Mouse (Mus musculus) Patski (cell line): ENCODE measurements around the gene Mup14. TPM values are rescaled to one million over a fixed set of nuclear protein-coding genes. Genes with fewer than 3 reads are reported as not detected.
"Not testable (repeated sequence)": the region's sequence is repeated elsewhere in the genome, so short reads cannot be mapped to it uniquely, and the experiment has no call there.

Experiments used
- ATAC-seq: fragments of 100-300 bp; one replicate; pipeline ENCODE4 v1.8.0; 2021
- CTCF ChIA-PET: fragments of 350-600 bp; sonication (Branson Sonifier 250); formaldehyde crosslinking; loops from one replicate; lab custom pipeline; 2022; ENCODE audit warnings: inconsistent platforms; lab: Charles Lee
- POLR2A ChIA-PET: fragments of 350-600 bp; sonication (Branson Sonifier 250); formaldehyde crosslinking; loops from one replicate; lab custom pipeline; 2022; ENCODE audit warnings: antibody characterized with exemption, inconsistent platforms; lab: Charles Lee
- DNase-seq: peaks from one replicate; pipeline ENCODE4 v3.0.0-alpha.2; 2011; ENCODE audit warnings: low read depth, low spot score
- H3K27me3 ChIP-seq: fragments of 371-371 bp; one replicate; pipeline ENCODE4 v1.5.1; 2021
- in situ Hi-C: fragments of 300-500 bp; cut with MboI; formaldehyde crosslinking; loops from 3 replicates; pipeline ENCODE4 v1.11.1; 2018; ENCODE audit warnings: low pct_unique_long_range_greater_than_20kb, mixed read lengths
- polyA plus RNA-seq: library from polyadenylated mRNA; unstranded; gene quantifications from one replicate; pipeline ENCODE4 v1.2.3, GENCODE M21; 2021

The Mup14 gene
- not detected for polyA plus RNA-seq

- DNase-seq, POLR2A ChIA-PET, ATAC-seq, H3K27me3 ChIP-seq, CTCF ChIA-PET, in situ Hi-C loops: not testable (repeated sequence)
Observed at GRCm38 (mm10) chr4:61303900-61304299, at the start of gene Mup14. TSS of gene Mup14 (minus strand) at chr4:61304000.

GRCm38 (mm10) chr4:61338108-61338507 is 34.3 kb upstream of the Mup14 start:
- in situ Hi-C loops, CTCF ChIA-PET, H3K27me3 ChIP-seq, DNase-seq, ATAC-seq, POLR2A ChIA-PET: not testable (repeated sequence)

Other genes with a start within 250 kb of the Mup14 start
- not detected for gene Mup13, start 75.7 kb downstream of the Mup14 start, polyA plus RNA-seq
- not detected for gene Mup15, start 135.7 kb upstream of the Mup14 start, polyA plus RNA-seq
- gene Mup16, start 215.5 kb upstream of the Mup14 start, polyA plus RNA-seq = not detected